Mouse (Mus musculus) frontal cortex, postnatal 36 days (tissue): Measurements from ENCODE around the gene Ckm.

Source experiments
- DNase-seq, 2 experiments: peaks; one replicate each; pipeline ENCODE4 v3.0.0; 2022; ENCODE audit warnings: low spot score in 2 of 2

The Ckm gene

DNA sequence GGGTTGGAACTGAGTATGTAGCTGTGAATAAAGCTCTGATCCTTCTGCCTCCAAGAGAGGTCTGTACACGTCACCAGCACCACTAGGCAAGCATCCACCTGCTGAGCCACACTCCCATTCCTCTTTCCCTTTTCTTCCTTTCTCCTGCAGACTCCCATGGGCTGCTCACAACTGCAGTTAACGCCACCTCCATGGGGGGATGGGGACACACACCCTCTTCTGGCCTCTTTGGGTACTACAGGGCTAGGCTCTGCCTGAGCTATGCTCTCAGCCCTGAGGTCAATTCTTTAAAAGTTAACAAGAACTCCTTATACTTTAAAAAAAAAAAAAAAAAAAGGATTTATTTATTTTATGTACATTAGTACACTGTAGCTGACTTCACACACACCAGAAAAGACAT lies 27.9 kb downstream of the Ckm start:
- no peak for DNase-seq

DNA sequence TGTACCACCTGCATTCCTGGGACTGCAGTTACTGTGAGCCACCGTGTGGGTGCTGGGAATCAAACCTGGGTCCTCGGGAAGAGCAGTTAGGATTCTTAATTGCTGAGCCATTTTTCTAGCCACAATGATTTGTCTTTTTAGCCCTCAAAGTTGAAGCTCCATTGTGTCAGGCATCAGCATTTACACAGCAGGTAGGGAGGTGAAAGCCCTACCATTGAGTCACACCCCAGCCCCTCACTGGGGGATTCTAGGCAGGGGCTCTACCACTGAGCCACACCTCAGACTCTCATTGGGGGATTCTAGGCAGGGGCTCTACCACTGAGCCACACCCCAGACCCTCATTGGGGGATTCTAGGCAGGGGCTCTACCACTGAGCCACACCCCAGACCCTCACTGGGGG lies 31.7 kb downstream of the Ckm start:
- DNase-seq: no peak

DNA sequence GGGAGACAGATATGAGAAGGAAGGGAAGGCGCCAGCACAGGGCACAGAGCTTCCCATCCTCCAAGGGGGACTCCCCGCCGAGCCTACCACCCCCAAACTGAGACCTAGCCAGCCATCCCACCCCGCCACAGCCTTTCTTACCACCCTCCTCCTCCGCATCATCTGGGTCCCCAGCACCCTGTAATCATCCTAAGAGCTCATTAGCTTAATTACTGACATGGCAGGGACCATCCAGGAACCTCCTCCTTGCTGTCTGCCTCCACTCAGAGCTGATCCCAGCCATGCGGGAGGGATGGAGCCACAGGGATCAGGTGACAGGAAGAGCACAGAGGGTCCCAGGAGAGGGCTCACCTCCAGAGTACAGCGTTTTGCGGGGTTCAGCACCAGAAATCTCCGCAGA lies 32.5 kb downstream of the Ckm start:
- DNase-seq: no peak

DNA sequence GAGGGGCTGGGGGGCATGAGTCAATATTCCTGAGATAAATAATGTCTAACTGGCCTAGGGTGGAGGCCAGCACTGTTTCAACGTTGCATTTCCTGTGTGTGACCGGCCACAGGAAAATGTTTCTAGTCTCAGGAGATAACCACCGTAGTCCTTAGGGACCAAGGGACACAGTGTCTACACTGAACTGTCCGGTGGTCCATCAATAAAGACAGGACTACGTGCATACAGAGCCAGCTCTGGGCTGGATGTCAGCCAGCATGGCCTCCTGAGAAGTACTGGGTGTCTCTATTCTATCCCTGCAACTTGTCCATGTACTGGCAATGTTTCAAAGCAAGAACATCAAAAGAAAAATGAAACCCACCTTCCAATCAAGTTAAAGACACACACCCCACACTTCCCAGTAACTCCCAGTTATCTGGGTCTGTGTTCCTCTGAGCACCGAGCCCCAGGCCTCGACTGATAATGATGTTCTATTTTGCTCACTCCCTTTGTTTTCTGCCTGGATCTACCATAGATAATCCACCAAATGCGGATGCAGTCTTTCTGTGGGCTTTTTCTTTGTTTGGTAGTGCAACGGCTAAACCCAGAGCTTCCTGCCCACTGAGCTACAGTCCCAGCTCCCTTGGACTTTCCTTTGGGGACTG lies 37.0 kb downstream of the Ckm start:
- DNase-seq: no peak

DNA sequence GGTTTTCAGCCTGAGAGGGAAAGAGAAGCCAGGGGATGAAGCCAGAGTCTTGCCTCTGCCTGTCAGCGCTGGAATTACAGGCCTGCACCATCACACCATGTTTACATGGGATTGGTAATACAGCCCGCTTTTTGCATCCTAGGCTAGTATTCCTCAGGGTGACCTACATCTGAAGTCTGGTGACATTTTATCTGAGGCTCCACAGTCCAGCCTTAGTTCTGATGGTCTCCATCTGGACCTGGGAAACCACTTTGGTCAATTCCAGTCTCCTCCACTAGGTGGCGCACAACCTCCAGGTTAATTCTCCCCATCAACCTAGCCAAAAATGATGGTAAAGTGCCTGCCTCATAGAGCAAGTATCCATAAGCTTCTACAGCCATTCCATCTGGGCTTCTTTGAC lies 38.8 kb downstream of the Ckm start:
- peak; percentile 82 to 87 for DNase-seq

DNA sequence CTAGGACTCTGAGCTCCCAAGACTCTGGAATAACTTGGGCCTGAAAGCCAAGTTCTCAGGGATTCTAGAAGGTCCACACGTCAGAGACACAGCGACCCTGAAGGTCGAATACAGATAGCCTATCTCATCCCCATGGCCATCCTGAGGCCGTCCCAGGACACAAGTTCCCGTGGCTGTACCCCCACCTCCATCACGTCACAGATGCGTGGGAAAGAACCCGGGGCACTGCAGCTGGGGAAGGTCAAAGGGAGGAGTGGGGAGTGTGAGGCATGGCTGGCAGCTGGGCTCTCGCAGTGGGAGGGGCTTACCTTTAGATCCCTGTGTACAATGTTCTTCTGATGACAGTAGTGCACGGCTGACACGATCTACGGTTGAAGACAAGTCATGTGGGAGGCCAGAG lies 40.2 kb downstream of the Ckm start:
- DNase-seq: no peak

DNA sequence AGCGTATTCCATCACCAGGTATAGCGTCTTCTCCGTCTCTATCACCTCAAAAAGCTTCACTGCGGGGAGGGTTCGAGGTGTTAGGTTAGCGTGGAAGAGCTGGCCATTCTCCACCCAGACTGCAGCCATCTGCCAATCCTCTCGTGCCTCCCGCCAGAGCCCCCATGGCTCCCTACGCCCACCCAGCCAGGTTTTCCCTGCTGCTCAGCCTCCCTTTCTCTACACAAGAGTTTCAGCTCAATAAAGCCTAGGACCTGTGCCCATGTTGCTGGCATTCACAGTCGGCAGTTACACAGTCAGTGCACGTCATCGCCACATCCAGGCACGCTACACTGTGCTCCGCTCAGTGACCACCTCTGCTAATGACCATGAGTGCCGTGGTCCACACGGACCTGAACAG lies 43.1 kb downstream of the Ckm start:
- DNase-seq: peak in 1 of 2 experiments; percentile 32

DNA sequence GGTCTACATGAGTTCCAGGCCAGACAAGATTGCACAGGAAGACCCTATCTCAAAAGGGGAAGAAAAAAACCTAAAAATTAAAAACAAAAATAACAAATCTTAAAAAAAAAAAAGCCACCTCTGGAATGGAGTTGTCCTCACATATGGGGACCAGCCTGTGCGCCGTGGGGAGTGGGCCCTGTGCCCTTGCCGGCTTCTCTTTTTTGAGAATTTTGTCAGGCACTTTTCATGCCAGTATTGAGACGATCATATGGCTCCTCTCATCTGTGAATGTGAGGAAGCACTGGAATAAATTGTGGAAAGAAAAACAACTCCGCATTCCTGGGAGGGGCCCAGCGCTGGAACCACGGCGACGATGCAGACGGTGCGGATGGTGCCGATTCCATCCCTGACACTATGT lies 44.6 kb downstream of the Ckm start:
- DNase-seq: no peak

DNA sequence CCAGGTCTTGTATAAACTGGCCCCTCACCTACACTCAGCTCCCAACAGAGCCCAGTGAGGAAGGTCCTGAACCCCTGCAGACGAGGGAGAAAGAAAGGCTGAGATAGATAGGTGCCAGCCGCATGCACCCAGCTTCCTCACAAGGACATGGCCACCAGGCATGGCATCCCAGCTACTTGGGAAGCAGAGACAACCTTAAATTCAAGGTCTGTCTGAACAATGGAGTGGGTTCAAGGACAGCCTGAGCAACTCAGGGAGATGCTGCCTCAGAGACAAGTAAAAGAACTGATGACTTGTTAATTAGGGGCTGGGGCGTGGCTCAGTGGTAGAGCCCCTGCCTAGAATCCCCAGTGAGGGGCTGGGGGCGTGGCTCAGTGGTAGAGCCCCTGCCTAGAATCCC lies 50.6 kb downstream of the Ckm start:
- no peak for DNase-seq

DNA sequence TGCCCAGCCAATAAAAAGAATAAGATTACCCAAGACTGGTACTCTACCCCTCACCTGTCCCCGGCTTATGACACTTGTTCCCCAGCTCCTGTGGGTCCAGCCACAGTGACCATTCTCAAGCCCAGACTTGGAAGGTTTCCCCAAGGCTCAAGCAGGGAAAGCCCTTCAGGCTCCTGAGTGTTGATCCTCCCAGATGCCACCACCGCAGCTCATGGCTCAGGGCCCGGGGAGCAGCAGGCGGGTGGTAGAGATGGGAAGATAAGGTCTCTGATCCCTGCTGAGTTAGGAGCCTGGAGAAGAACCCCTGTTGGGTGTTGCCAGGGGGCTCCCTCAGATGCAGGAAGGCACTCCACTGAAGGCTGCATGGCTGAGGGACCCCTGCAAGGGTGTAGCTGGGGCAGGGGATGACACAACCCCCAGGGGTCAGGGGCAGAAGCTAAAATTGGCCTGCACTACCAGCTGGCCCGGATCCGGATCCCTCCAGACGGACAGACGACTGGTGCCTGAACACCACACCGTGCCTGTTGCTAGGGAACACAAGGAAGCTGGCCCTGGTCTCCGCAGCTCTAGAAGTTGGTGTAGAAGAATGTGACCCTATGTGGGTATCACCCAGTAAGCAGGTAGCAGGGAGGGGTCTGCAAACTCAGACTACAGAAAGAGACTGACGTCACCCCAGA lies 51.4 kb downstream of the Ckm start:
- DNase-seq: no peak

DNA sequence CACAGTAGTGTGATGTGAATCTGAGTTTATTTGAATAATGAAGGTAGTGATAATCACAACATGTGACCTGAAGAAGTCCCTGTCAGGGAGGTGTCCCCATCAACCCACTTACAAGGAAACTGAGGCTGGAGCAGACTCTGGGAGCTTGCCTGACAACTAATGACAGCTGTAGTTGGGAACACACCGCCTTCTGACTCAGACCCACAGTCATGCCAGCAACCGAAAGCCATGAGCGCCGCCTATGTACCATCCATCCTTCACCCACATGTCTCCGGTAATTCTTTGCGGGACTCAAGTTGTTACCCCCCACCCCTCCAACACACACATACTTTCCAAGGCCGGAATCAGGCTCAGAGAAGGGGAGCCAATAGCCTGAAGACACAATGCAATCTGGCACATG lies 52.1 kb downstream of the Ckm start:
- DNase-seq: peak in 1 of 2 experiments; percentile 29

DNA sequence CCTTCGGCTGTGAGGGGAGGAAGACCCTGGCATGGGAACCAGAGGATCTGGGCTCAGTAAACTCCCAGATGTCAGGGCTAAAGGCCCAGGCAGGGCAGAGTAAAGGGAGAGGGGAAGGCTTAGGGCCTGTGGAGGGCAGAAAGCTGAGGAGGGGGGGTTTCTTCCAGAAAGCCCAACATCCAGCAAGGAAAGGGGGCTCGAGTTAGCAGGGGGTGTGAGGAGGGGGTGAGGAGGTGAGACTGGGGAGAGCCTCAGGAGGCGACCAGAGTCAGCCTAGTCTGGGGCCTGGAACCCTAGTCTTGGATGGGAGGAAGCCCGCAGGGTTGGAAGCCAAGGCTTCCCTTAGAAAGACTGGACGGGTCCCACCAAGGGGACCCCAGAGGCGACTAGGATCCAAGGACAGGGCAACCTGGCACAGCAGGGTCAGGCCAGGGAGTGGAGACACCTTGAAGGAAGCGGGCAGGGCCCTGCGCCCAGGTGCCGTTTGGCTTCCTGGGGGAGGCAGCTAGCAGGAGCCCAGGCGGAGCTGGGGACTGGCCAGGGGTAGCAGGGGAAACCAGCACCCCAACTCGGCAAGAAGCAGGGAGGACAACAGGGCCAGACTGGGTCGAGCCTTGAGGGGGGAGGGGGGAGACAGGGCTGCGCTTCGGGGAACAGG lies 53.0 kb downstream of the Ckm start:
- DNase-seq: no peak

DNA sequence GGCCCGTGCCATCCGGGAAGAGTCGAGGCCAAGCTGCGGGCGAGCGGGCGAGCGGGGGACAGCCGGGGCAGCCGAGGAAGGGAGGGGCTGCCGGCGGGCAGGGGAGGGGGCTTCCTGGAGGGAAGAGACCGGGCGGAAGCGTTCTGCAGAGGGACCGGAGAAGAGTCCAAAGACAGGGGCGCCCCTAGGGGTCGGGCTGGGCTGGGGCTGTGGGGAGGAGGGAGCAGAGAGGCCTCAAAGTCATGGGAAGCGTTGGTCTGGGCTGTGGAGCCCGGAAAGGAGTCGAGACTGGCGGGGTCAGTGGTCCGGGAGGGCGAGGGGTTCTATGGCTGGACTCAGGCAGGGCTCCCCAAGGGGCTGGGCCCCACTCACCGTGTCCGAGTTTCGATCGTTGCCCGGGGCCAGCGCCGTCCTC lies 53.5 kb downstream of the Ckm start:
- peak; percentile 22 to 41 for DNase-seq

DNA sequence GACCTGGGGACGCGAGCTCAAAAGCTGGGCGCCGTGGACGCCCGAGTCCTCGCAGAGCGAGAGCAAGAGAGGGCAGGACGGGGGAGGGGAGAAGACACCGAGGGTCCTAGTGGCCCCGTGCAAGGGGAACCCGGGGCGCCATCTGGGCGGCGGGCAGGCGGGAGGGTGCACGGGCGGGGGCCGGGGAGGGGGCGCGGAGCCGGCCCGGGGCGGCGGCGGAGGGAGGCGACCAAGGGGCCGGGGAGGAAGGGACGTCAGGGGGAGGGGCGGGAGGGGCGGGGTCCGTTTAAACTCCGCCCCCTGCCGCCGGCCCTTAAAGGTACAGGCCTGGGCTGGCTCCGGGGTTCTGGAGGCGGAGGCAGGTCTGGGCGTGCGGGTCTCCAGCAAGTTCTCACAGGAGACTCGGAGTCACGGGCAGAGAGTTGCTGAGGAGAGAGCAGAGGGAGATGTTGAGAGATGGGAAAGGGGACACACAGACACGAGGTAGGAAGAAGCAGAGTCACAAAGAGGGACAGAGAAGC lies 54.1 kb downstream of the Ckm start, which contains the start of gene Mark4:
TSS of gene Mark4 (minus strand) at position 231 of the 521 bp plus-strand sequence.
- DNase-seq: peak; percentile 66 to 71

DNA sequence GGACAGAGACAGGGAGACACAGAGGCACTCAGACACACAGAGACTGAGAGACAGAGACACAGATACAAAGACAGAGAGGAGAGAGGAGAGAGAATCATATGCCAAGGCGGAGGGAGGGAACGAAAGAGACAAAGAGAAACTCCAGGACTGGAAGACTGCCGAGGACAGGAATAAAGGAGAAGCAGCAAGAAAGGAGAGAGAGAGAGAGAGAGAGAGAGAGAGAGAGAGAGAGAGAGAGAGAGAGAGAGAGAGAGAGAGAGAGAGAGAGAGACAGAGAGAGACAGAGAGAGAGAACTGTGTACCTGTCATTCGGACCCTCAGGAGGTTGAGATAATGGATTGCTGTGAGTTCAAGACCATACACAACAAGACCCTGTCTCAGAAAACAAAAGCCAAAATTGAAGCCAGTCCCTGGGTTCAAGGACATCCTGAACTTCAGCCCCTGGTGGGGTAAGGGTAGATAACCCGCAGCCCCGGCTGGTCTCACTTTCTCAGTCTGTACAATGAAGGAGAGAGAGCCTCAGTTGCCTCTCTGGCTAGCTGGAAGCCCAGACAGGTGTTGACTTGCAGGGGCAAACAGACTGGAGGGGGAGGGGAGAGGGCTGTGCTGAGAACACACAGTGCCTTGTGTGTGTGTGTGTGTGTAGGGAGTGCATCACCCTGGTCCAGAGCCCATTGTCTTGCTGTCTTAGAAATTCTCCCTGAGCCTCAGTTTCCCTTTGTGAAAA lies 54.7 kb downstream of the Ckm start:
- no peak for DNase-seq

DNA sequence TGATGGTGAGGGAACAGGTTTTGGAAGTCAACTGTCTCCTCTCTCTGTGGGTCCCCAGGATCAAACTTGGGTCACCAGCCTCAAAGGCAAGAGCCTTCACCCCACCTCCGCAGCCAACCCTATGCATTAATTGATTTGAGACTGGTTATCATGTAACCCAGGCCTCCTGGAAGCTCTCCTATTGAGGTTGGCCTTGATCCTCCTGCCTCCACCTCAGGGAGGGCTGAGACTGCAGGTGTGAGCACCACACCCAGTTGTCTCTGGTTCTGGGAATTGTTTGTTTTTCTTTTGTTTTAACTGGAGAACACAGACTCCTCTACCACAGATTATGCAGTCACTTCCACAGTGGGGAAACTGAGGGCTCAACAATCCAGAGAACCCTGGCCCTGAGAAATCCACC lies 55.9 kb downstream of the Ckm start:
- no peak for DNase-seq

DNA sequence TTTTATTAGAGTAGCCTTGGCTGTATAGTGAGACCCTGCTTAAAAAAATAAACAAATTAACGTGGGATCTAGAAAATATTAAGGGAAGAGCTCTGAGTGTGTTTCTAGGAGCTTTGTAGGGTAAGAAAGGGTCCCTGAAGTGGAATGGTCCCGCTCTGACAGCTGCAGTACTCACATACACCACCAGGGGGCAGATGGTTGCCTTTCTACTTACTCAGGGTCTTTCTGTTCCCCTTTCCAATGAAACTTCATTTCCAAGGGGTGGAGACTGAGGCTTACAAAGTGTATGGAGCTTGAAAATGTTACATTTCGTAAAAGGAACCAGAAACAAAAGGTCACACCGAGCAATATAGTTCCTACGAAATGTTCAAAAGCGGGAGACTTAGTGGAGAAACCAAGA lies 56.9 kb downstream of the Ckm start:
- peak; percentile 65 to 75 for DNase-seq

DNA sequence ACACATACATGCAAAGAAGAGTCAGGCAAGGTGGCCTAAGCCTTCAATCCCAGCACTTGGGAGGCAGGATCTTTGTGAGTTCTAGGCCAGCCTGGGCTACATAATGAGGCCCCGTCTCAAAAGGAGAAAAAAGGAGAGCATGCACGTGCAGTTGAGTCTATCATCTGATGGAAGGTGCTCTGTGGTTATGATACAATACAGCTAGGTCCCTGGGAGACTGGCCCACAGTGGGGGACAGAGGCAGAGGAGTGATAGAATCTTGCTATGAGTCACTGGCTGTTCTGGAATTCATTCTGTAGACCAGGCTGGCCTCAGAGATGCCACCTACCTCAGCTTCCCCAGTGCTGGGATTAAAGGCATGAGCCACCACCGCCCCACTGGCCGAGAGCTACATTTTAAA lies 57.9 kb downstream of the Ckm start:
- no peak for DNase-seq

DNA sequence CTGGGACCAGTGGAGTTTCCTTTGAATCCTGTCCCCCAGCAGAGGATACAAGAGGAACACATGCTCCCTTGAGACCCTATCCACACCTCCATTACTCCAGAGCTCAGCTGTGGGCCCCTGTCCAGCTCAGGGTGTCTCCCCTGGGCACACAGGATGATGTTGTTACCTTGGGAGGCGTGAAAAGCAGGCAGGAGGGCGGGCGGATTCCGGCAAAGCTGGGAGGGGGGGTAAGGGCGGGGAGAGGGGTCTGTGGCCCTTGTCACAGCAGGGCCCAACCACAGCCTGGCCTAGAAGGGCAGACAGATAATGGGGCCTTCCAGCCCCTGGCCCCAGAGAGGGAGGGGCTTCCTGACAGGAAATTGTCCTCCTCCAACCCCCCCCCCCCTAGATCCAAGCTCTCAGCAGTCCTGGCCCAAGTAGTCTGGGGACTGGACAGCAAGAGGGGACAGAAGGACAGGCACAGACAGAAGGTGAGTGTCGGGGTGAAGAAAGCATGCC lies 58.4 kb downstream of the Ckm start, which contains the start of gene Exoc3l2:
TSS of gene Exoc3l2 (plus strand) at position 448 of the 498 bp plus-strand sequence.
- DNase-seq: no peak

DNA sequence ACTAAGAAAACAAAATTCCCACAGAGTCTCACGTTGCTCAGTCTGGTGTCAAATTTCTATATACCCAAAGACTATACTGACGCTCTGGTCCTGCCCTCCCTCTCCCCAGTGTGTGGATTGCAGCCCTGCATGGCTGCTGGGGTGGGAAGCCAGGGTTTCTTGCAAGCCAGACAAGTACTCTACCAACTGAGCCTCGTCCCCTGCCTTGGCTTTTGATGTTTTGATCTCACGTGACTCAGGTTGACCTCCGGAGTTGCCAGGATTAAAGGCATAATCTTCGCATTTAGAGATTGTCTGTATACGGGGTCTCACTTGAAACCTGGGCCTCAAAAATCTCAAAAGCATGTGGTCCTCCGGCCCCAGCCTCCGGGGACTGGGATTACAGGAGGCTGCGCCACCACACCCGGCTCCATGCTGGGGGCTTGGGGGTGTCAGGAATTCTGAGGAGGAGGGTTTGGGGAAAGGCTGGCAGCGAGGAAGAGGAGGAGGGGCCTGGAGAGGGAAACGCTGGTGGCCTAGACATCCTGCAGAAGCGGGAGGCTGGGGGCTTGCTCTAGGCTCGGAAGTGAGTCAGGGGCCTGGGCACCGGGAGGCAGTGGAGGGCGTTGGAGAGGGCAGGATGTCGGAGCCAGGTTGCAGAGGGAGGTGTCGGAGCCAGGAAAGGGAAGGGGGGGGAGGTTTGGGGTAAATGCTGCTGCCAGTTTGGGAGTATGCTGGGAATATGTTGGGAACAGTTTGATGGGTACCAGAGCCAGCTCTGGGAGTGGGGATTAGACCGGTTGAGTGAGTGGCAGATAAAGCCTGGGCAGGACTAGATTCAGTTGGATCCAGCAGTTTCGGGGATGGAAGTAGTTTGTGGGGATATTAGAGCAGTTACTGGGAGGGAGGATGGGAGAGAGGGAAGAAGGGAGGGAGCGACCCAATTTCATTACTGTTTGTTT lies 60.1 kb downstream of the Ckm start:
- DNase-seq: no peak
